Mouse (Mus musculus) embryonic fibroblast, embryonic 13.5 days (primary cell): Measurements from ENCODE around the gene Bhlhb9. TPM values are rescaled to one million over a fixed set of nuclear protein-coding genes. Genes with fewer than 3 reads are reported as not detected.
"Not testable (repeated sequence)": the region's sequence is repeated elsewhere in the genome, so short reads cannot be mapped to it uniquely, and the experiment has no call there.

Source experiments
- H3K27ac ChIP-seq: 2 replicates; pipeline ENCODE4 v1.5.1; 2012; ENCODE audit warnings: low read length, control low read depth, inconsistent platforms; ENCODE audit not compliant: insufficient read depth
- H3K4me1 ChIP-seq: 2 replicates; pipeline ENCODE4 v1.6.1; 2011; ENCODE audit warnings: low read length; ENCODE audit not compliant: control insufficient read depth, insufficient read depth
- H3K4me3 ChIP-seq: 2 replicates; pipeline ENCODE4 v1.5.1; 2011; ENCODE audit warnings: mild to moderate bottlenecking, control low read depth, low read length; ENCODE audit not compliant: insufficient read depth
- CTCF ChIP-seq: IDR thresholded peaks from 2 replicates; pipeline ENCODE4 v1.5.1; 2011; ENCODE audit warnings: mild to moderate bottlenecking, control low read depth, low read length, moderate library complexity, borderline replicate concordance; ENCODE audit not compliant: insufficient read depth
- POLR2A ChIP-seq: IDR thresholded peaks from 2 replicates; pipeline ENCODE4 v1.6.1; 2011; ENCODE audit warnings: low read depth, mild to moderate bottlenecking, control low read depth, low read length, moderate library complexity
- polyA plus RNA-seq: library from polyadenylated mRNA; stranded (reverse); fragments of >200 nt; gene quantifications from 2 replicates; pipeline ENCODE4 v1.2.4, GENCODE M21; 2011; ENCODE audit warnings: low read depth; ENCODE audit not compliant: missing spikeins, insufficient read length

Bhlhb9 gene
- polyA plus RNA-seq = 27.6 and 32.9 TPM in 2 replicates

DNA sequence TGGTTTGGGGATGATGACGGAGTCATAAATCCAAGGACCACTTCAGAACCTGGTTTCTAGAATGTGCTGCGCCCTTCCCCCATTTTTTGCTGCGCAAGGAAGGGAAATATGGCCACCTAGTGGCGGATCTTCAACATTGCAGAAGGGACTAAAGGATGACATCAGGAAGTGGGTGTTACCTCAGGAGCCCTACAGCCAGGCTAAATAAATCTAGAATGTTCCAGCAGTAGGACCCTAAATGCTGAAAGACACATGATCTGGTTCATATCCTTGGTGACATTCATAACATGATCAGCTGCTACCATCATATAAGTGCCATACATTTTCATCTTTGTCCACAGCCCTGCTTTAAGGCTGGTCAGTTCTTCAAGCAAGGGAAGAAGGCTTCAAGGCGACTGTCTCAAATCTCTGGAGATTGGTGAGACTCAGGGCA is at the start of gene Bhlhb9:
Gene Bhlhb9, plus strand, starts transcription at position 383 of the 433 bp plus-strand sequence.
- H3K4me1 ChIP-seq, H3K27ac ChIP-seq: not testable (repeated sequence)
- H3K4me3 ChIP-seq = peak within 1 kb of the TSS; percentile 25

DNA sequence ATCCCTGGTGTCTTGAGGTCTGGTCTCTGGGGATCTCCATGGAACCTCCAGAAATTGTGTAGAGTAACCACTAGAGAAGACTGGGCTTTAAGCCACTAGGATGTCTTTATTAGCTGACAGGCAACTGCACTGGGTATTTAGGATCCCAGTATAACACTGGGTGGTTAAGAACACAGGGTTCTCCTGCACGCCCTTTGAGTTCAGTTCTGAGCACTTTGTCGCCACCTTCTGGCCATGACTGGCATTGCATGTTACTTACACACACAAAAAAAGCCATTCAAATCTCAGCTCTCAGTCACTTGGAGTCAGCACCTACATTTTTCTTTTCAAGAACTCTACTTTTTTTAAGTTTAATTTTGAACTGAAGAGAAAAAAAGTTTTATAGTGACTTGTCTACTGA is 44.6 kb upstream of the Bhlhb9 start:
- no peaks in the 10 kb centered on the region for H3K4me1 ChIP-seq
- H3K4me3 ChIP-seq = no peak overlapping the region
- peak; percentile 60; the same call in 1 of the 2 replicates for TF ChIP-seq CTCF
- TF ChIP-seq POLR2A = no peak
- no peak overlapping the region for H3K27ac ChIP-seq

GRCm38 (mm10) chrX:135761707-135762106 is 35.7 kb upstream of the Bhlhb9 start:
- TF ChIP-seq CTCF (no peak), POLR2A (no peak)
- no peak overlapping the region for H3K4me3 ChIP-seq
- H3K4me1 ChIP-seq = no peaks in the 10 kb centered on the region
- no peak overlapping the region for H3K27ac ChIP-seq

DNA sequence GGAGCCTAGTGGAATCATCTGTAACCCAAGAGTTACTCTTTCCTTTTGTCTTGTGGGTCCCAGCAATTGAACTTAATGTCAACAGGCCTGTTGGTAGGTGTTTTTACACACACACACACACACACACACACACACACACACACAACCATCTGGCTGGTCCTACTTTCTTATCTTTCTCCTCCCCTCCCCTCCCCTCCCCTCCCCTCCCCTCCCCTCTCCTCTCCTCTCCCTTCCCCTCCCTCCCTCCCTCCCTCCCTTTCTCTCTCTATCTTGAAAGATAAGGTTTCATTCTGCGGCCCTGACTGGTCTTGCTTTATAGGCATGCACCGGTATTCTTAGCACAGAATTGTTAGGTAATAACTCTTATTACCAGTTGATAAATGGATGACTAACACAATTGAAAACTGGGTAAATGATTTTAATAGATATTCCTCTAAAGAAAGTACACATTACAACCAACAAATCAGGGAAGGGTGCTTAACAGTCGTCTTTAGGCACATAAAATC is 29.3 kb upstream of the Bhlhb9 start:
- TF ChIP-seq POLR2A = no peak
- no peak for TF ChIP-seq CTCF
- no peak overlapping the region for H3K4me3 ChIP-seq
- H3K4me1 ChIP-seq = no peaks in the 10 kb centered on the region

DNA sequence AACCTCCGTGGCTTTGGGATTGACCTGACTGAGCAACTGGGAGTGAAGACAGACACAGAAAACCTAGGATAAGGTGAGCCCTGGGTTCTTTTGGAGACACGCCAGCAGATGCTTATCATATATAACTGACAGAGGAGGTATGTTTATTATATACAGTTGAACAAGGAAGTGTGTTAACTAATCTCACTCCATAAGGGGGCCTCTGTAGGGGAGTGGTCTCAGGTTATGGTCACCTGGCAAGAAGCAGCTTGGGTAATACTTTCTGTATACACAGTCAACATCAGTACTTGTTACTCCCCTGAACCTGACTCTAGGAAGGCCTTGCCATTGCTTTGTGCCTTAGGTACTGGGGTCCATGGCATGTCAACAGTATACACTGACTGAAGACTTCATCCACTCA is 28.8 kb upstream of the Bhlhb9 start:
- TF ChIP-seq CTCF = no peak
- TF ChIP-seq POLR2A = no peak
- Histone ChIP-seq H3K4me3 (no peak overlapping the region), H3K27ac (no peak overlapping the region), H3K4me1 (no peaks in the 10 kb centered on the region)

More for the DNA sequence above, 29.3 kb upstream of the Bhlhb9 start:
- no peak overlapping the region for H3K27ac ChIP-seq

DNA sequence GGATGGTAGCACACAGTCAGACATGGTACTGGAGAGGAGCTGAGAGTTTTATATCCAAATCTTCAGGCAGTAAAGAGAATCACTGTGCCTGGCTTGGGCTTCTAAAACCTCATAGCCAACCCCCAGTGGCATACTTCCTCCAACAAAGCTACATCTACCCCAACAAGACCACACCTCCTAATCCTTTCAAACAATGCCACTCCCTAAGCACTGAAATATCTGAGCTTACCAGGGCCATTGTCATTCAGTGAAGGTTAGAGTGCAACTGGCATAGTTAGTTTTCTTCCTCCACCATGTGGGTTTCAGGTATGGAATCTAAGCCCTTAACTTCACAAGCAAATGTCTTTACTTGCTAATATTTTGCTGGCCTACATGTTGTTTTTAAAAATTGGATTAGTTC is 5.9 kb upstream of the Bhlhb9 start:
- Histone ChIP-seq H3K4me3 (no peak overlapping the region), H3K4me1 (no peaks in the 10 kb centered on the region), H3K27ac (no peak overlapping the region)
- no peak for TF ChIP-seq POLR2A
- TF ChIP-seq CTCF = no peak

GRCm38 (mm10) chrX:135792326-135792725 is 5.1 kb upstream of the Bhlhb9 start:
- TF ChIP-seq POLR2A (no peak), CTCF (no peak)
- Histone ChIP-seq H3K4me1 (no peaks in the 10 kb centered on the region), H3K4me3 (no peak overlapping the region), H3K27ac (no peak overlapping the region)

DNA sequence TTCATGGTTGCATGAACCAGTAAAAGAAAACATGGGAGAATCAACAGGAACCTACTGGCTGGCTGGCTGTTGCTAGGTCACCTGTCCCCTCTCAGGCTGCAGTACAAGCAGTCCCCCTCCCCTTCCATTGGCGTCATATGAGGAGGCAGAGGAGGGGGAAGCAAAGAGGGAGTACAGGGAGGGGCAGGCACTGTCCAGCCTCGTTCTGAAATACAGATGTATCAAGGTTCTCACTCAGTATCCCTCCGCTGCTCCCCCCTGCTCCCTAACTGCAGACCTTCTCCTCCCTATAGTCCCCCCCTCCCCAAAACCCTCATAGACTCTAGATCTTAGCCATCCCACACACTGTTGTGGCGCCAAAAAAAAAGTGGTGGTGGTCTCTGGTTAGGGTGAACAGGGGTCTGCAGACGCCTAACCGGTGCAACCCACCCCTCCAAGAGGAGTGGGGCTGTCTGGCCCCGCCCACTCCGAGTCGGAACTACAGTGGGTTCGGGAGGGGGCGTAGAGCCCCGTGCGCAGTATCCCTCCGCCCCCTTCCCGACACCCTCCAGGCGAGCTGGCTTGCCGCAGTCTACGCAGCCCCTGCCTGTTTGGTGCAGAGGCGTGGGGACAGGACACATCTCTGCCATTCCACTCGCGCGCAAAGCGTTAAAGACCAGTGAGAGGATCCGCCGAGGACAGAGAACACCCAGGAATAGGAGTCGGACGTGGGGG is 1.6 kb upstream of the Bhlhb9 start:
- H3K4me3 ChIP-seq = peak overlapping the region; percentile 25
- TF ChIP-seq POLR2A = peak; percentile 51
- not testable (repeated sequence) for H3K27ac ChIP-seq, H3K4me1 ChIP-seq

- not testable (repeated sequence) for H3K4me1 ChIP-seq, H3K27ac ChIP-seq
- peak overlapping the region; percentile 25 for H3K4me3 ChIP-seq
Measured at GRCm38 (mm10) chrX:135796305-135797211, 836 bp upstream of the Bhlhb9 start.

- Histone ChIP-seq H3K4me1 (no peaks in the 10 kb centered on the region), H3K4me3 (no peak overlapping the region), H3K27ac (no peak overlapping the region)
- TF ChIP-seq CTCF (no peak), POLR2A (no peak)
Measured at GRCm38 (mm10) chrX:135804149-135804548, 6.8 kb downstream of the Bhlhb9 start.
